Mouse (Mus musculus): ENCODE data around the gene Ercc6.

- TF ChIP-seq CTCF (IDR thresholded peaks at IDR 0.05; ENCODE audit: extremely low read depth, insufficient read depth, low read length) (no peak), POLR2A (IDR thresholded peaks at IDR 0.05; ENCODE audit: extremely low read depth, insufficient read depth, low read length) (no peak)
Observed at GRCm38 (mm10) chr14:32518543-32518942, 5.2 kb downstream of the Ercc6 start.
